Mouse (Mus musculus) midbrain, embryonic 11.5 days (tissue): Measurements from ENCODE around the gene Gm17535. TPM values are rescaled to one million over a fixed set of nuclear protein-coding genes. Genes with fewer than 3 reads are reported as not detected.
"Not testable (repeated sequence)": the region's sequence is repeated elsewhere in the genome, so short reads cannot be mapped to it uniquely, and the experiment has no call there.

ENCODE experiments used
- ATAC-seq: fragments of 200-750 bp; cut with Nextera tagmentation; 2 replicates; pipeline ENCODE4 v1.8.0; 2017; ENCODE audit warnings: moderate TSS enrichment, moderate library complexity; ENCODE audit not compliant: low FRiP score
- DNase-seq: peaks from one replicate; pipeline ENCODE4 v3.0.0; 2015; ENCODE audit warnings: low spot score; ENCODE audit errors: missing footprints
- H3K27ac ChIP-seq: fragments of 300-500 bp; sonication (generic); 2 replicates; pipeline ENCODE4 v1.5.1; 2014; ENCODE audit warnings: low read depth, low read length
- H3K27me3 ChIP-seq: fragments of 300-500 bp; sonication (generic); 2 replicates; pipeline ENCODE4 v1.6.1; 2014; ENCODE audit warnings: mild to moderate bottlenecking, low read length, moderate library complexity, mixed read lengths; ENCODE audit not compliant: control insufficient read depth, insufficient read depth
- H3K36me3 ChIP-seq: fragments of 300-500 bp; sonication (generic); 2 replicates; pipeline ENCODE4 v1.6.1; 2014; ENCODE audit warnings: mild to moderate bottlenecking, low read length, moderate library complexity, mixed read lengths; ENCODE audit not compliant: control insufficient read depth, insufficient read depth
- H3K4me1 ChIP-seq: fragments of 300-500 bp; sonication (generic); 2 replicates; pipeline ENCODE4 v1.6.1; 2014; ENCODE audit warnings: low read length; ENCODE audit not compliant: control insufficient read depth, insufficient read depth
- H3K4me2 ChIP-seq: fragments of 300-500 bp; sonication (generic); 2 replicates; pipeline ENCODE4 v1.6.1; 2014; ENCODE audit warnings: mild to moderate bottlenecking, moderate library complexity
- H3K4me3 ChIP-seq: fragments of 300-500 bp; sonication (generic); 2 replicates; pipeline ENCODE4 v1.5.1; 2014; ENCODE audit warnings: low read depth, low read length
- H3K9ac ChIP-seq: fragments of 300-500 bp; sonication (generic); 2 replicates; pipeline ENCODE4 v1.6.1; 2014; ENCODE audit warnings: low read length
- H3K9me3 ChIP-seq: fragments of 300-500 bp; sonication (generic); 2 replicates; pipeline ENCODE4 v1.6.1; 2016; ENCODE audit warnings: low read length; ENCODE audit not compliant: control insufficient read depth
- WGBS: fragments of 180-500 bp; shearing (Covaris S2); extraction: QIAGEN DNeasy Blood & Tissue Kit; methylation state at CpG from one replicate; pipeline ENCODE4 v1.1.7; 2014; 5-methylcytosine and 5-hydroxymethylcytosine counted together
- polyA plus RNA-seq: library from polyadenylated mRNA; unstranded; fragments of >200 nt; fragmentation: Nextera tagmentation; extraction: Ambion mirVana; gene quantifications from 2 replicates; pipeline ENCODE4 v1.2.1, GENCODE M21; 2014

Gene Gm17535
- polyA plus RNA-seq, 1 experiment from 2014 or later: not detected

DNA sequence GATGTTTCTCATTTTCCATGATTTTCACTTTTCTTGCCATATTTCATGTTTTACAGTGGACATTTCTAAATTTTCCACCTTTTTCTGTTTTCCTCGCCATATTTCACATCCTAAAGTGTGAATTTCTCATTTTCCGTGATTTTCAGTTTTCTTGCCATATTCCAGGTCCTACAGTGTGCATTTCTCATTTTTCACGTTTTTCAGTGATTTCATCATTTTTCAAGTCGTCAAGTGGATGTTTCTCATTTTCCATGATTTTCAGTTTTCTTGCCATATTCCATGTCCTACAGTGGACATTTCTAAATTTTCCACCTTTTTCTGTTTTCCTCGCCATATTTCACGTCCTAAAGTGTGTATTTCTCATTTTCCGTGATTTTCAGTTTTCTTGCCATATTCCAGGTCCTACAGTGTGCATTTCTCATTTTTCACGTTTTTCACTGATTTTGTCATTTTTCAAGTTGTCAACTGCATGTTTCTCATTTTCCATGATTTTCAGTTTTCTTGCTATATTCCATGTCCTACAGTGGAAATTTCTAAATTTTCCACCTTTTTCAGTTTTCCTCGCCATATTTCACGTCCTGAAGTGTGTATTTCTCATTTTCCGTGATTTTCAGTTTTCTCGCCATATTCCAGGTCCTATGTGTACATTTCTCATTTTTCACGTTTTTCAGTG lies 11.0 kb upstream of the Gm17535 start, which contains the start of gene Gm10718:
Gene Gm10718, plus strand, starts transcription at position 236 of the 673 bp plus-strand sequence.
- H3K9me3 ChIP-seq, H3K36me3 ChIP-seq, DNase-seq, H3K4me2 ChIP-seq, ATAC-seq, H3K9ac ChIP-seq, H3K27me3 ChIP-seq, H3K4me1 ChIP-seq, H3K4me3 ChIP-seq, H3K27ac ChIP-seq: not testable (repeated sequence)
- WGBS: 73% methylated on average over 9 of the region's 13 CpGs

- H3K9ac ChIP-seq, H3K4me2 ChIP-seq, H3K36me3 ChIP-seq, H3K4me1 ChIP-seq, ATAC-seq, H3K9me3 ChIP-seq, H3K4me3 ChIP-seq, H3K27ac ChIP-seq, DNase-seq, H3K27me3 ChIP-seq: not testable (repeated sequence)
- WGBS: 61% methylated on average over 15 of the region's 16 CpGs
These were observed 10.3 kb upstream of the Gm17535 start for GRCm38 (mm10) chr9:3023985-3024648.

- ATAC-seq, H3K4me3 ChIP-seq, H3K4me2 ChIP-seq, H3K9ac ChIP-seq, H3K9me3 ChIP-seq, H3K27me3 ChIP-seq, DNase-seq, H3K4me1 ChIP-seq, H3K36me3 ChIP-seq, H3K27ac ChIP-seq: not testable (repeated sequence)
- 71% methylated on average over 12 of the region's 12 CpGs for WGBS
These were observed 9.4 kb upstream of the Gm17535 start, which contains the start of gene Gm10717 for GRCm38 (mm10) chr9:3024912-3025467. Gm10717 (plus strand) TSS chr9:3025417.

GRCm38 (mm10) chr9:3025653-3026052 lies 8.7 kb upstream of the Gm17535 start:
- H3K9me3 ChIP-seq, H3K27ac ChIP-seq, H3K27me3 ChIP-seq, H3K4me1 ChIP-seq, H3K4me3 ChIP-seq, H3K9ac ChIP-seq, H3K36me3 ChIP-seq, H3K4me2 ChIP-seq, ATAC-seq, DNase-seq: not testable (repeated sequence)
- 67% methylated on average over 4 of the region's 6 CpGs for WGBS

DNA sequence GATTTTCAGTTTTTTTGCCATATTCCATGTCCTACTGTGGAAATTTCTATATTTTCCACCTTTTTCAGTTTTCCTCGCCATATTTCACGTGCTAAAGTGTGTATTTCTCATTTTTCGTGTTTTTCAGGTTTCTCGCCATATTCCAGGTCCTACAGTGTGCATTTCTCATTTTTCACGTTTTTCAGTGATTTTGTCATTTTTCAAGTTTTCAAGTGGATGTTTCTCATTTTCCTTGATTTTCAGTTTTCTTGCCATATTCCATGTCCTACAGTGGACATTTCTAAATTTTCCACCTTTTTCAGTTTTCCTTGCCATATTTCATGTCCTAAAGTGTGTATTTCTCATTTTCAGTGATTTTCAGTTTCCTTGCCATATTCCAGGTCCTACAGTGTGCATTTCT lies 8.3 kb upstream of the Gm17535 start:
- not testable (repeated sequence) for DNase-seq, H3K36me3 ChIP-seq, H3K9ac ChIP-seq, H3K27me3 ChIP-seq, H3K27ac ChIP-seq, H3K4me3 ChIP-seq, ATAC-seq, H3K4me1 ChIP-seq, H3K9me3 ChIP-seq, H3K4me2 ChIP-seq
- WGBS: 75% methylated on average over 5 of the region's 5 CpGs

- H3K27ac ChIP-seq, H3K9ac ChIP-seq, H3K4me2 ChIP-seq, H3K9me3 ChIP-seq, H3K27me3 ChIP-seq, H3K4me1 ChIP-seq, ATAC-seq, H3K36me3 ChIP-seq, DNase-seq, H3K4me3 ChIP-seq: not testable (repeated sequence)
- 66% methylated on average over 9 of the region's 9 CpGs for WGBS
These were observed 7.7 kb upstream of the Gm17535 start for GRCm38 (mm10) chr9:3026741-3027140.

DNA sequence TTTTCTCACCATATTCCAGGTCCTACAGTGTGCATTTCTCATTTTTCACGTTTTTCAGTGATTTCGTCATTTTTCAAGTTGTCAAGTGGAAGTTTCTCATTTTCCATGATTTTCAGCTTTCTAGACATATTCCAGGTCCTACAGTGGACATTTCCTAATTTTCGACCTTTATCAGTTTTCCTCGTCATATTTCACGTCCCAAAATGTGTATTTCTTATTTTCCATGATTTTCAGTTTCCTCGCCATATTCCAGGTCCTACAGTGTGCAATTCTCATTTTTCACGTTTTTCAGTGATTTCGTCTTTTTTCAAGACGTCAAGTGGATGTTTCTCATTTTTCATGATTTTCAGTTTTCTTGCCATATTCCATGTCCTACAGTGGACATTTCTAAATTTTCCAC lies 7.2 kb upstream of the Gm17535 start:
- peak; percentile 97 for DNase-seq
- not testable (repeated sequence) for ATAC-seq, H3K9me3 ChIP-seq, H3K27ac ChIP-seq, H3K4me1 ChIP-seq, H3K36me3 ChIP-seq, H3K4me2 ChIP-seq, H3K9ac ChIP-seq, H3K27me3 ChIP-seq, H3K4me3 ChIP-seq
- 72% methylated on average over 9 of the region's 9 CpGs for WGBS

DNA sequence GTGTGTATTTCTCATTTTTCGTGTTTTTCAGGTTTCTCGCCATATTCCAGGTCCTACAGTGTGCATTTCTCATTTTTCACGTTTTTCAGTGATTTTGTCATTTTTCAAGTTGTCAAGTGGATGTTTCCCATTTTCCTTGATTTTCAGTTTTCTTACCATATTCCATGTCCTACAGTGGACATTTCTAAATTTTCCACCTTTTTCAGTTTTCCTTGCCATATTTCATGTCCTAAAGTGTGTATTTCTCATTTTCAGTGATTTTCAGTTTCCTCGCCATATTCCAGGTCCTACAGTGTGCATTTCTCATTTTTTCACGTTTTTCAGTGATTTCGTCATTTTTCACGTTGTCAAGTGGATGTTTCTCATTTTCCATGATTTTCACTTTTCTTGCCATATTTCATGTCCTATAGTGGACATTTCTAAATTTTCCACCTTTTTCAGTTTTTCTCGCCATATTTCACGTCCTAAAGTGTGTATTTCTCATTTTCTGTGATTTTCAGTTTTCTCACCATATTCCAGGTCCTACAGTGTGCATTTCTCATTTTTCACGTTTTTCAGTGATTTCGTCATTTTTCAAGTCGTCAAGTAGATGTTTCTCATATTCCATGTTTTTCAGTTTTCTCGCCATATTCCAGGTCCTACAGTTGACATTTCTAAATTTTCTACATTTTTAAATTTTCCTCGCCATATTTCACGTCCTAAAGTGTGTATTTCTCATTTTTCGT lies 5.0 kb upstream of the Gm17535 start:
- not testable (repeated sequence) for H3K27ac ChIP-seq, H3K9me3 ChIP-seq, ATAC-seq, DNase-seq, H3K27me3 ChIP-seq, H3K4me1 ChIP-seq, H3K36me3 ChIP-seq, H3K4me2 ChIP-seq, H3K9ac ChIP-seq, H3K4me3 ChIP-seq
- WGBS: 62% methylated on average over 12 of the region's 16 CpGs
